Mouse (Mus musculus) adrenal gland, postnatal 14 days (tissue): ENCODE measurements at regions not wholly inside any gene's neighbourhood (a gene's known extent, or its start where the extent isn't known, plus 50 kb on each side); places are given as distances from the start of the nearest gene placed in this dataset.

Source experiments
- DNase-seq: peaks from one replicate; pipeline ENCODE4 v3.0.0; 2021; ENCODE audit warnings: mixed read lengths

DNA sequence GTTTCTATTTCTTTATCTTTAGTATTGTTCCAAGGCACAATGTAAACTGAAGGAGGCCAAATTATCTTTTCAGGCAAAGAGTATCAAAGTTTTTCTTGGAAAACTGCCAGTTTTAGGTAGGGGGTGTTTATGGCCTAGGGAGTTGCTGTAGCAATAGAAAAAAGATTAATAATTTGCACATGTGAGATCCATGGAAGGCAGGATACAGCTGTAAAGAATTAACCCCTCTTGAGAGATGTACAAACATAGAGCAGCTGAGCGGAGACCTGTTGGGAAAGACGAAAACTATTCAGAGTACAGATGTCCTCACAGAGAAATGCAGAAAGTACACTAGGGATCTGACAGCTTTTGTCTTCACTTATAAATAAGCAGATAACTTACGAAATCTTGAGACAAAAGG lies 176.8 kb downstream of the Fign start:
- DNase-seq, result no peak

DNA sequence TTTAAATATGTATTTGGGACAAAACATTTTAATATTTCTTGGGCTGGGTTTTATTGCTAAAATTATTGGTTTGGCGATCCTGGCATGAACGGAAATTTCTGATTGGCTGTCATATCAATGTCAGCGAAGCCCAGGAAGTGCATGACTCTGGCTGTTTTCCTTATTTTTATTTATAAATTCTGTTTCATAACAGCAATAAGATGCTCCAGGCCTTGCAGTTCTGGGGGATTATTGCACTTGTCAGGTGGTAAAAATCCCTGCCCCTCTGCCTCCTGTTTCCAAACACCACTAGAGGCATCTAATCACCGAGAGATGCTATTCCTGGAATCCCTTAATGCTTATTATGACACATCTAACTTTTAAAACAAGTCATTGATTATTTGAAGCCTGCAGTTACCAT lies 177.8 kb downstream of the Fign start:
- DNase-seq, result no peak

DNA sequence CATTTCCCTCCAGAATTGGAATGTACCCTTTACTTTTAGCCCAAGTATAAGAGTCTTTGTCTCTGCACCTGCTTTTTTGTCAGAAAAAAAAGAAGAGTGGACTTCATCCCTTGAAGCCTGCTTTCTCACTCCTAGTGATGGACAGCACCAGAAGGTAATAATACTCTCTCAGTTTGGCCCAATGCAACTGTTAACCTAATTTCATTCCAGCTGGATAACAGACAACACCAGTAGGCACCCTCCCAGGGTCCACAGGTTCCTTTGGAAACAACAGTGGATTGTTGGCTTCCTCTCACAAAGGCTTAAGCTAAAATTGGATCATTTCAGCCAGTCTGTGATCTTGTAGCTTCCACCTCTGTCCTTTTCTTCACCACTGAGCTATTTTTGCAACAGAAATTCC lies 197.2 kb downstream of the Fign start:
- no peak for DNase-seq

DNA sequence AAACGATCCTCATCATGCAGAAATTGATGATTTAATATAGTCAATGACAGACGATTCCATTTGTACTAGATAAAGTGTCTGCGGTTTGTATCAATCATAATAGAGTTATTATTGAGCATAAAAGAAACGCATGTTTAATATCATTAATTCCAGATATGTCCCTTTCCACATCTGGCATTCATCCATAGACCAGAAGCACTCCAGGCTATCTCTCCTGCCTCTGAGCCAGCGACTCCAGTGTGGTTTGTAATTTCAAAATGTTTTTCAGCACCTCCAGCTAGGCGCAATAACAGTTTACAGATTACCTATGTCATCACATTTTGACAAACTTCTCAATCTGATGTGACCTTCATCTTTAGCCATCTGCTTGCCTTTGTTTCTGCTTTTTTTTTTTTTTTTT lies 219.4 kb downstream of the Fign start:
- no peak for DNase-seq

DNA sequence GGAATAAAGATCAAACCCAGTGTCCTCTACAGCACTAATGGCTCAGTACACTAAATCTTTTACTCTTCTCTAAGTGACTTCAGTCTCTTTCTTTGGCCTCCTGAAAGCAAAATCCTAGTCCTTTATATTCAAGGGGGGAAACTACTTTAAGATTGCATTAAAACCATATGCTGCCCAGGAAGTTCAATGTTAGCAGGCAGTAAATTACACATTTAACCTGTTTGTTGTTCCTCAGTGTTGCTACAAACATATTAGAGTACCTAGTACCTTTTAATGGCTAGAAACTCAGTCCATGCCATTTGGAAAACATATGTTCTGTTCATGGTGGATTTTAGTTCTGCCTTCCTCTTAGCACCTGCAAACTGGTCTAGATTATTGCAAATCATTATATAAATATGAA lies 220.5 kb downstream of the Fign start:
- DNase-seq, result no peak

DNA sequence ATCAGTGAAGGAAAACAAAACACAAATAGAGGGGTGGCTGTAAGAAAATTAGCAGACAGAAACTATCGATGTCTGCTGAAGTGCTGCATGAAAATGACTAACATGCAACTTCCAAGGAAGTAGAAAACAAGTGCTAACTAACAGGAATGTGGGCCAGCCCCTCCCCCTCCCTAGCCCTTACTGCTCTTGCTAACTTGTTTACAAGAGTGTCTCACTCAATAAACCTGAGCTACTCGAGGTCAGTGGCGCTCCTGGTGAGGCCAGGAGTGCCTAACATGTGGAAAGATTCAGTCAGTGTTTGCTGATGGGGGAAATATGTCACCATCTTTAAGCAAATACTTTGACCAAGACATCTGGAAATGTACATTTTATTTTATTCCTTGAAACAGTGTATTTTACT lies 221.5 kb downstream of the Fign start:
- peak; percentile 10 for DNase-seq

DNA sequence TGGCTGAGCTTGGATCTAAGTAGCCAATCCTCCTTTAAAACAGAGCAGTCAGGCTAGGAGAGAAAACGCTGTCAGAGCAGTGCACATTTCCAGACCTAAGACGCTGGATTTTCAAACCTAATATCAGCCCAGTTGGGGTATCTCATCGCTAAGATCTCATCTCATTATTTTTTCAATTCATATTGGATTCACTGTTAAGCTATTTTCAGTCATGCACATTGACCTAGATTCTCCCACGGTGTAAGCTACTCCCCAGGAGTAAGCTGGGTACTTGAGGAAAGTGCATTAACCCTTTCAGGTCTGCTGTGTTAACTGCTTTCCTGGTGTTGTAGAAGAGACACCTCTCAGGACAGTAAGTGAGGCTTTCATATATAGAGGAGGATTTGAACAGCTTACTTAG lies 222.7 kb downstream of the Fign start:
- no peak for DNase-seq

DNA sequence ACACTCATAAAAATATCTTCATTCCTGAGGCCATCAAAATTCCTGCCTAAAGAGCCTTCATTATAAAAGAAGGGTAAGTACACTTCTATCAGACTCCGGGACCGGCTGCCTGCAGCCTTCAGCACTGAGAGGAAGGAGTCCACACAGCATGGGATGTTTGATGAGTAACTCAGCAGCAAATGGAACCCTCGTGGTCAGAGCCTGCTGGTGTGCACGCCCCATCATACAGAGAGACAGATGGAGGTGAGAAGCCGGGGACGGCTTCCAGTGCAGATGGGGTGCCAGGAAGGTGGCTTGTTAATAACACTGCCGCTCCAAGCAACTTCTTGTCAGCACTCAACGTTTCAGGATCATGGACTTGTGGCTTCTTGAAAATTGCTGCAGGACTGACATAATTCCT lies 231.3 kb downstream of the Fign start:
- DNase-seq, result no peak

DNA sequence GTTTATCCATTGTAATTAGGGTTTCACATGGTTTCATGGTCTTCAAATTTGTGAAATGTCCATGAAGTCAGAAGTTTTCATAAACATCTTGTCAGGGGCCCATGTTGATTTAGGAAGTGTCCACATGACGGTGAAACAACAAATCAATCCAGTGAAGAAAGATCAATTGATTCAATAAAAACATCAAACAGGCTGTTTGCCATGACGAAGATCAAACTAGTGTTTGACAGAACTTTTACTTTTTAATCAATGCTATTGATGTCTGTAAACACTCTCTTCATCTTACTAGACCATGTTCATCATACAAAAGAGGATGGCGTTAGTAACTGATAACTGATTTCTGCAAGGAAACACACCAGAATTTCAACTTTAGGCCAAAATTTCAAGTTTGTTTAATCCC lies 236.0 kb downstream of the Fign start:
- no peak for DNase-seq

DNA sequence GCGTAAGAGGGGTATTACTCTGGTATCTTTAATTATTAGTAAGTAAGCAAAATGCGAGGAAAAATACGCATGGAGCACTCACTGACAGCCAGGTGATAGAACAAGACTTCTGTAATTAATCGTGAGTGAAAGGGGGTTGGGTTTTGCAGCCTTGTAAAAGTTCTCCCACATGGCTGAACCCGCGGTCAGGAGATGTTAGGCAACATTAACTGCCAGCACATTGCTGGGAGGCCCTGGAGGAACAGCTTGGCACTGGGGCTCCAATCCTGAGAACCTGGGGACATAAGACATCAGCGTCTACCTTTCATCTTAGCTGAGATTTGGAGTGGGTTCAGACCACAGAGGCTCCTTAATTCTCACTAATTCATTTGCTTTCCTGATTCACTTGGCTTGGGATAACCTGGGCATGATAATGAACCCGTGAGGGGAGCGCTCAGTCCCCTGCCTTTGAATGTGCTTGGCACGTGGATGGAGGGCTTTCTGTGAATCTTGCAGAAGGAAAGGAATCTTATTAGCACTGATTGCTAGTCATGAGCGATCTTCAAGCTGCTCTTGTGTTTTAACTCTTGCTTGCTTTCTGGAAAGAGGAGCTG lies 241.3 kb downstream of the Fign start:
- peak; percentile 28 for DNase-seq

DNA sequence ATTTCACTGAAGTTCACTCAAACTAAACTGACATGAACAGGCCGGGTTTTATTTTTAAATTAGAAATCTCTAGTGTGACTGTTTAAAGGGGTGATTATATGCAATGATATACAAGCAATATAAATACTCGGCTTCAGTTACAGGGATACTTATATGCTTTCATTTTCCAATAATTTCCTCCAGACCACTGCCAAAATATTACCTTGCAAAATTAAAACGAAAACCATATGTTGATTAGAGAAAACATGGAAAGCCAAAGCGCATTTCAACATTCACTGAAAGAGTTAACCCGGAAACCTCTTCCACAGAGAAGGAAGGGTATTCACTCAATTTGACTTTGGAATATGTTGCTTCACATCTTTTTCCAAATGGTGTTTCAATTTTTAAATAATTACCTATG lies 242.4 kb downstream of the Fign start:
- no peak for DNase-seq

DNA sequence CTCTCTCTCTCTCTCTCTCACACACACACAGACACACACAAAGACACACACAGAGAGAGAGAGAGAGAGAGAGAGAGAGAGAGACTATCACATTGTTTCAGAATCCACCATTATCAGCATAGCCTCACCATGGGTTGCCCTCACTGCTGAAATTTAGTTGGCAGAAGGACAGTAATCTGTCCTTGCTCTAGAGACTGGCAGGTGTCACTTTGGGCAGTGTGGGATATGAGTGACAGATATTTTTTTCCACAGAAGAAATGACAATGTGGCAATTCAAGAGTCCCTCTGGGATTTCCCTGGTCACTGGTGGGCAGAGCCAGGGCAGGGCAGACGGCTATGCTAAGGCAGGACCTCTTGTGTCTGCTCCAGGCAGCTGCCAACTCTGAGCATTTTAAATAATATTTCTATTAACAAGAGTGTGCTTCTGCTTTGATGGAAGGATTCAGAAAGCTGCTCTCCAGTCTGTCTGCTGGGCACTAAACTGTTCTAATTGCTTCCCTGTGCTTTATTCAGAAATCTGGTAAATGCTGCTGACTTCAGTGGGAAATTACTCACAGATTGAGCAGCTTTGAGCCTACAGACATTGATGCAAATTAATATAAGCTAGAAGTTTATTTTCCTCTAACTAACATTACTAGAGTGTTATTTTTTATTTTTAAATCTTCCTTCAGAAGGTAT lies 243.5 kb downstream of the Fign start:
- DNase-seq, result peak; percentile 9

DNA sequence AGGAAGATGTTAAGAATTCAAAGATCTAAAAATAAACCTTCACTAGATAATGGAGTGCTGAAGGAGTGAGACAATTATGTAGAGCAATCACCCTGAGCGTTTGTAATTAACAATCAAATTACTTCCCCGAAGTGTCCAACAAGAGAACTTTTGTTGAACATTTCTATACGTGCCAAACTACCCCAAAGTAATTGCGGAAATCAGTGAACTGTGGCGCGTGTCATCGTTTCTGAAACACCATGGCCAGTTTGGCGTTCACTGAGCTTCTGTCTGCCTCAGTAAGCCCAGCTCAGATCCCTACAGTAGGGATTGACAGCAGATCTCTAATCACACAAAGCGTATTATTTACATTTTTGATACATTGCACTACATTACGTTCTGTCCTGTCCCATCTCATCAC lies 244.6 kb downstream of the Fign start:
- DNase-seq, result no peak

DNA sequence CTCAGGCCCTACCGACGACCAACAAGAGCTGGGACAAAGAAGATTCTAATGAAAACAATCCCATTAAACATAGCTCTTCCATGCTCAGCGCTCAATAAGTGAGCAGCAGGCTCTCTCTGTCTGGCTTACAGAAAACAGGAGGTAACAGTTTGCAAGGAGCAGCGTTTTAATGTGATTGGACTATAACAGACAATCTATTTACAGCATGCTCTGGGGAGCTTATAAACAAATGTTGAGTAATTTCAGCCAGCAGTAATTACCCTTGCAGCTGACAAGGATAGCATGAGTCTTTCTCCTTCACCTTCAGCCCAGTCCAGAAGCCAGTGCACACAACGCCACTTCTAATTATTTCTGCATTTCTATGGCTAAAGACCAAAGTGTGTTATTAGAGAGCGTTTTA lies 245.6 kb downstream of the Fign start:
- no peak for DNase-seq

DNA sequence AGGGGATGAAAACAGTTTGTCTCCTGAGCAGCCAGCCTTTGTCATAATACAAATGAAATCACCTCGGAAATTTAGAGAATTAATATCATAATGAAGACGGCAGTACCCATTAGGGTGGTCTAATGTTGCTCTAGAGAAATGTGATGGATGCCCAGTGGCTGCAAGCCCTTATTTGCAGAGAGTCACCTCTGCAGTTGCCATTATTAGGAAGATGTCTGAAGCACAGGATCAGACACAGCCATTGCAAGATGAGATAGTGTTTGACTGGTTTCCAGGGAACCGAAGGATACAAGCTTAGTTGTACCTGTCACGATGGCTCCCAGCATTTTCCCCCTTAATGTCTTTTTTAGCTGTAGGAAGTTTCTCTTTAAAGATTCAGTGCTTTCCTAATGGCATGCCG lies 247.8 kb downstream of the Fign start:
- no peak for DNase-seq

DNA sequence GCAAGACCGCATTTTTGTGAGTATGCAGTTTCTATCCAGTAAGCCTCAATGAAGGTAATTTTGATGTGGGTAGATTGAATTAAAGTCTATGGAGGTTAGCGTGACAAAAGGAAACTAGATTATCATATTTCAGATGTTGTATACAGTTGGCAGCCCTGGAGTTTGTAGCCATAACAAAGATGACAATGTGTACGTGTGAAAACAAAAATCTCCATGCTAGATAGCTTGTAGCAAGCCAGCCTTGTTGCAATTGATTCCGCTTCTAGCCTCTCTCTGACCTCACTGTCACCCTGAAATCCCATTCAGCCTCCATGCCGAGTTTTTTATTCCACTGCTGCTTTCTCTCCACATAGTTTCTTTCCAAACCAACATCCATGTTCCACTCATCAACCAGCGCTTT lies 248.4 kb downstream of the Fign start:
- DNase-seq, result no peak

DNA sequence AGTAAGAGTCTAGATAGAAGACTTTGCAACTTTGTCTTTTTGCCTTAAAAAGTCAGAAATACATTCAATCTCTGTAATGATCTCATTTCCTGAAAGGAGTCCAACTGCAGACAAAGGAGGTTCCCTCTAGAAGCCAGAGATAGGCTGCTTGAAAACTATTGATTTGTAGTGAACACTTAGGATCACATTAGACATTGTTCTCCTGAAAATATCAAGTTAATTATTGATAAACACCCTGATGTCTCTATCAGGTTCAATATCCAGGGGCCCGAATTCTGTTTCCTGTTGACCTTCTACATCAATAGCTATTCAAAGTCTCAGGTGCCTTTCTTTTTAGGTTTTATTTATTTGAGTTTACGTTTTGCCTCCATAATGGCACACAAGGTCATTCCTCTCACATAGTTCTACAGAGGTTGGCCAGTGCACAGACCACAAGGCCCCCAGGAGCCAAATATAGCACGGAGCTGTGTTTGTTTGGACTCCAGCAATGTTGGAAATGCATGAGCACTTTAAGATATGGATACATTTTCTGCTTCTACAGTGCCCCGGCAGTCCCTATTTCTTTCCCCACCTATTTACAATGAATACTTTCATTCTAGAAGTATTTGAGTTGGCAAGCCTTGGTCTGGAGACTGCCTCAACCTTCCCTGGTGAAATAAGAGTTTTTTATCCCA lies 265.7 kb downstream of the Fign start:
- no peak for DNase-seq

DNA sequence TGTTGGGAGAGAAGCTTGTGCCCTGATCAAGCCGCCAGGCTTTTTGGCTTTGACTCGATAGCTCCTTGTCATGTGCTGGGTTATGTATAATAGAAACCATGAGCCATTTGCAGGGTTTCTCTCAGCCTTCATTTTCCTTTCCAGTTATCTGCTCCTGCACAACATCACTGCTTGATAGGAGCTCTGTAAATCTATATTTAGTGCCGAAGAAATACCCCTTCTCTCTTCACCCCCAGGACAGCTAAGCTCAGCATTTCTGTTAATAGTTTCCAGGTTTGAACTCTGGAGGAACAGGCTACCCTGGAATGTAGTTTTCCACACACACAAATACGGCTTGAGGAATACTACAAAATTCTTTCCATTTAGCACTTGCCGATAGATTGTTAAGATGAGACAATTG lies 267.4 kb downstream of the Fign start:
- no peak for DNase-seq

DNA sequence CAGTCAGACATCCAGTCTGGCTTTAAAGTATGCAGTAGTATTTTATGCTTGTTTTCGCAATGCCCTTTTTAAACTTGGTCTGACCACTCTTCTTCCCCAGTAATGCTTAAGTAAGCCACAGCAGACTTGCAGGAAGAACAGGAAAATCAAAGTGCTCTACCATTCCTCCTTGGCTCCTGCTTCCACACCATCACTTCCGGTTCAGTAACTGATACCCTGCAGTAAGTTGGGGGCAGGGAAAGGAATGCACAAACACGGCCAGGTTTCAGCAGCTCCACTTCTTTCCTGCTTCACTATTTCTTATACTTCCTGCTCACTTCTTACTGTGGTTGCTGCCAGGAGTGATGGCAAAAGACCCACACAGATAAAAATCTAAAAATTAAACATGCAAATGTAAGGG lies 269.2 kb downstream of the Fign start:
- no peak for DNase-seq

DNA sequence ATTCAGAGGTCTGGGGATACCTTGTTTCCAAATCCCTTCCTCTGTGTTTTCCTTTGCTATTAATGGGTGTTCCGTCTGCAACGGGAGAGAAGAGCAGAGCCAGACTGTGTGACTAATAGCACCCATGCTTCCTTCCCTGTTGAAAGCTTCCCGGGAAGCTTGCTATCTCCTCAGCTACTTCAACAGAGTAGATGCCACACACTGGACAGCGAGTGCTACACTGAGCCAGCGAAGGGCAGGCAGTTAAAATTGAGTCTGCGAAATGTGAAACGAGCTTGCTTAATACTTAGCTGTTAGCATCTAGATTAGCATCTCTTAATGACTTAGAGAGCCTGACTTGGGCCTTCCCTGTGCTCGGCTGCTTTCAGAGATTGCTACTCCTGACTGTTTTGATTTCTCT lies 278.4 kb downstream of the Fign start:
- no peak for DNase-seq
